Mouse (Mus musculus): ENCODE measurements around the gene Fam166a. TPM values are rescaled to one million over a fixed set of nuclear protein-coding genes. Genes with fewer than 3 reads are reported as not detected.

The Fam166a gene
- 0.62 TPM in 1 of 2 replicates, not detected in the other for polyA plus RNA-seq (2016; fragmentation: Nextera tagmentation; extraction: Ambion mirVana)

DNA sequence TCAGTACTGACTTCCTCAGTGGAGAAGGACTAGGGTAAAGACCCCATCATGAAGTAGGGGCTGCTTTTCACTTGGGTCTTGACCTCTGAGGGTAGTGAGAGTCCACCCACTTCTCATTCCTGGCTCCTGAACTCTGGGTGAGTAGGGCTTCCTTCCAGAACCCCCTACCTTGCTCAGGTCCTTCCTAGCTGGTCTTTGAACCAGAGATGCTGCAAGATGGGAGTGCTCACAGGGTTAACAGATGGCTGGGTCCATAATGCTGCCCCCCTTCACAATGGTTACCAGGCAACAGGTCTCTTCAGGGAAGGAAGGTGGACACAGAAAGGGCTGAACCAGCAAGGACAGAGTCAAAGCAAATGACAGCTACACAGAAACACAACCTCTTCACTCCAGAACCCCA is at the start of gene Fam166a:
Gene Fam166a, plus strand, starts transcription at position 301 of the 400 bp plus-strand sequence.
- Histone ChIP-seq H3K27me3 (ENCODE audit: low read depth, poor library complexity, severe bottlenecking) (0 out of 2 replicates have a peak, but pooled peaks cover 9% of the 10 kb centered on the region), H3K27ac (replicated peaks) (no peak within 1 kb of the TSS), H3K4me1 (peaks cover 19% of the 10 kb centered on the region), H3K36me3 (peaks cover 22% of the 10 kb centered on the region), H3K9me3 (replicated peaks) (no peaks in the 10 kb centered on the region), H3K4me3 (no peak within 1 kb of the TSS)
- no peak for DNase-seq (ENCODE audit: low spot score)

DNA sequence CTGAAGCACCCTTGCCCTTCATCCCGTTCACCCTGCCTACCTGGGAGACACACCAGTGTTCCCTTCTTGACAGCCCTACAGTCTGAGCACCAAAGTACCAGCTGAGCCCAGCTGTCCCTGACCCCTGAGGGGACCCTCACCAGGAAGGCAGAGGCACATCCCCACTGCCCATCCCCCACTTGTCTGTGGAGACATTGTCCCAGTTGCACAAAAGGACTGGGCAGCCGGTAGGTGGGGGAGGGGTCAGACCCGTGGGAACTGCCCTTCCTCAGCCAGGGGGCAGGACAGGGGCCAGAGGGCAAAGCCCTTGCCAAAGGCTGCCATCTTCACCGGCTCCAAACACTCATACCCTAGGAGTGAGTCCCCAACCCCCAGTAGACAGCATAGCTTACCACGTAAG is 48.8 kb upstream of the Fam166a start:
- H3K36me3 ChIP-seq, result no peaks in the 10 kb centered on the region
- peaks cover 3% of the 10 kb centered on the region; the same call in 1 of the 2 replicates for H3K27me3 ChIP-seq (ENCODE audit: low read depth, poor library complexity, severe bottlenecking)
- peak; percentile 87 for DNase-seq (ENCODE audit: low spot score)
- H3K27ac ChIP-seq (replicated peaks), result peak overlapping the region; percentile 98
- H3K9me3 ChIP-seq (replicated peaks), result no peaks in the 10 kb centered on the region
- peaks cover 94% of the 10 kb centered on the region for H3K4me1 ChIP-seq
- peak overlapping the region; percentile 34 for H3K4me3 ChIP-seq
- WGBS, result 17% methylated on average over 5 of the region's 5 CpGs

DNA sequence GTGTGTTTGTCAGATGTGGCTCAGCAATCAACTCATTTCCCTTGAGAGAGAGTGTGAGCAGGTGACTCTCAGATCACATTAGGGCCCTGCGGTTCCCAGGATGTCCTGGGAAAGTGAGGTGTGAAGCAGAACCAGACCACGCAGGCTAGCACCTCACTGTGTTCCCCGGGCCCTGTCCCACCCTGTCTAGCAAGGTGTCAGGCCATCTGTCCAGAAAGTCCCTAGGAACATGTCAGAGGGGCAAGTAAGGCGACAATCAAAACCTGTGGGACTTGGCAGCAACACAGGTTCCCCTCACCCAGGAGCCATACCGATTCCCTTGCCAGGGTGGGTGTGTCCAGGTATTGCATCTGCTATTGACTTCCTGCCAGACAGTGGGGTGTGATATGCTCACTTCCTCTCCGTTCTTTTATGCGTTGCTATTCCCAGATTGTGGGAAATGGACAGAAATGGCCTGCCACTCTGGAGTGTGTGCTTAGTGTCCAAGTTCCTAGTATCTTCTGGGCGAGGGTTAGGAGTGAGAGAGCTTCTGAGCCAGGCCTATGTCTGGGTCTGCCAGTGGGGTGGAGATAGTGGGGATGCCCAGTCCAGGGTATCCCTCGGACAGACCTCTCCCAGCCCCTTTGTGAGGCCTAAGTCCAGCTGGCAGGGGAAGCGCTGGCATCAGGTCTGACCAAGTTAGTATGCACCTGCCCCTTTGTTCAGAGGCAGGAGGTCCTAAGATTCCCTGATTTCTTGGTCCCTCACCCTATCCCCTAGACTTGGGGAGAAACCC is 48.0 kb upstream of the Fam166a start:
- Histone ChIP-seq H3K36me3 (no peaks in the 10 kb centered on the region), H3K27me3 (ENCODE audit: low read depth, poor library complexity, severe bottlenecking) (peaks cover 4% of the 10 kb centered on the region; the same call in 1 of the 2 replicates), H3K27ac (replicated peaks) (peak overlapping the region; percentile 98), H3K4me3 (peak overlapping the region; percentile 34), H3K9me3 (replicated peaks) (no peaks in the 10 kb centered on the region), H3K4me1 (peaks cover 95% of the 10 kb centered on the region)
- WGBS, result 76% methylated on average over 10 of the region's 10 CpGs
- DNase-seq (ENCODE audit: low spot score), result no peak

DNA sequence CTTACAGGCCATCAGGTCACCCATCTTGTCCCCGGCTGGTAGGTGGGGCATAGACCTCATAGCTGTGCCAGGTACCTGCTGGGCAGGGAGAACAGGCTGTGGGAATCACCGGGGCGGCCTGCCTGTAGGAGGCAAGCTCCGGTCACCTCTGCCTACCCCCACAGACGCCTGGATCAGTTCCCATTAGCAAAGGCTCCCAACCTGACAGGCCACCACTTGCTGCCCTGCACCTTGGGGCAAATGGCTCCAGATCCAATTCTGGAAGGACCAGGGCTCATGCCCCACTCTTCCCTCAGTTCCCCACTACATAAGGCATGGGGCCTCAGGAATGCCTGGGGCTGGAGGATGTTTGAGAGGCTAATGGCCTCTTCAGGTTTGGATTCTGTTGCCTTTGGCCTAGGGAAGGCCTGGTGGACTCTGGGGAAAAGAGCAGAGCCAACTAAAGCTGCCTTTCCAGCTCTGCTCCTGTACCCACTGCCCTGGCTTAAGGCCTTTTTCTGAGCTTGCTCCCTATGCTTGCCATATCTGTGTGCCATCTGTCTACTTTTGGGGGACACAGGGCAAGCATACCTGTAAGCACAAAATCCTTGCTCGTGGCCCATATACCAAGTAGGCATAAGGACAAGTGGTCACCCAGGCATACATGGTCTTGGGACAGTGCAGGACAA is 47.3 kb upstream of the Fam166a start:
- Histone ChIP-seq H3K36me3 (no peaks in the 10 kb centered on the region), H3K27me3 (ENCODE audit: low read depth, poor library complexity, severe bottlenecking) (peaks cover 12% of the 10 kb centered on the region; the same call in 1 of the 2 replicates), H3K4me3 (no peak overlapping the region), H3K4me1 (peaks cover 96% of the 10 kb centered on the region), H3K9me3 (replicated peaks) (no peaks in the 10 kb centered on the region), H3K27ac (replicated peaks) (peak overlapping the region; percentile 98)
- WGBS, result 85% methylated on average over 6 of the region's 6 CpGs
- no peak for DNase-seq (ENCODE audit: low spot score)

DNA sequence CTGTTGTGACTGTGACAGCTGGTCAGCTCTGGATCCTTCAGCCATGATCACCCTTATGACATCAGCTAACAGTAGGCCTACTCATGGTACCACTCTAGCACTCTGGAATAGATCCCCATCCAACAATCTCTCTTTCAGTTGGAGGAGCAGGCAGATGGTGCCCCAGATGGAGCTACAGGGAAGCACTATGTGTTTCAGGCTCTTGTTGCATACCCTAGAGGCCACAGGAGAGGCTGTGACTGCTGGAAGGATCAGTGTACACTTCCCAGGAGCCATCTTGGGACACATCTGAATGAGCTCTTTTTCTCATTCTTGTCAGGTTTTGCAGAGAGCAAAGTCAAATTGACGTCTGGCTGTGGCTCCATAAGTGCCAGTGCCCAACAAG is 46.8 kb upstream of the Fam166a start:
- Histone ChIP-seq H3K9me3 (replicated peaks) (no peaks in the 10 kb centered on the region), H3K27me3 (ENCODE audit: low read depth, poor library complexity, severe bottlenecking) (peaks cover 16% of the 10 kb centered on the region; the same call in 1 of the 2 replicates), H3K36me3 (no peaks in the 10 kb centered on the region), H3K27ac (replicated peaks) (peak overlapping the region; percentile 98), H3K4me3 (no peak overlapping the region), H3K4me1 (peaks cover 98% of the 10 kb centered on the region)
- WGBS, result 70% methylated on average over 1 of the region's 1 CpGs
- no peak for DNase-seq (ENCODE audit: low spot score)

DNA sequence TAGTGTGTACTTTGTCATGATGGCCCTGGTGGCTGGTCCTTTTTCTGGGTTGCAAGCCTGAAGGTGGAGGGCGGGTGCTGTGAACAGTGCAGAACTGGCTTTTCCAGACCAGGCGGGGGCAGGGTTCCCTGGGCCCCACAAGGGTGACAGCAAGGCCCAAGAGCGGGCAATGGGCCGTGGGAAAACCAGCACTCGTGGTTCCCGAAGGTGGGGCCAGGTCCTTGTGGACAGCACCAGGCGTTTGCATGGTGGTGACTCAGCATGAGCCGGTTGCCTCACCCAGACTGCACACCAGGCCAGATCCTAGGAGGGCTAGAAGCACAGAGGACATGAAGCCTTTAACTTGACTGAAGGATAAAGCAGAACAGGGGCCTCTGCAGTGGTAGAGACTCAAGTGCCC is 45.9 kb upstream of the Fam166a start:
- DNase-seq (ENCODE audit: low spot score), result no peak
- Histone ChIP-seq H3K27ac (replicated peaks) (peak overlapping the region; percentile 98), H3K27me3 (ENCODE audit: low read depth, poor library complexity, severe bottlenecking) (peaks cover 19% of the 10 kb centered on the region; the same call in 1 of the 2 replicates), H3K9me3 (replicated peaks) (no peaks in the 10 kb centered on the region), H3K4me3 (no peak overlapping the region), H3K36me3 (no peaks in the 10 kb centered on the region), H3K4me1 (peaks cover 98% of the 10 kb centered on the region)
- WGBS, result 77% methylated on average over 8 of the region's 8 CpGs

DNA sequence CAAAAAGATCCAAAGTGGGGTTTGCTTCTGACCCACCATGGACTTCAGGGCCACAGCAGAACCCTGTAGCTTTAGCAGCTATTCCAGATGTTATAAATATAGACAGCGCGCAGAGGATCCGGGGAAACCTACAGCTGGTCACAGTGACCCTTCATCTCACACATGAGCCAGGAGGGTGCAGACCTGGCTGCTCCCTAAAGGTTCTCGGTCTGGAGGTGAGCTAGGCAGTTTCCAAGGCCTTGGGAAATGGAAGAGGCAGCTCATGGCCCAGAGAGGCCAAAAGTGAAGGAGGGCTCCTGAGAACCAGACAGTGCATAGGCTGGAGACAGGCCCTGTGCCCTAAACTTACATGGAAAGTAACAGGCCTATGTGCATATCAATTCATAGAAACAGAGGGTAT is 44.7 kb upstream of the Fam166a start:
- DNase-seq (ENCODE audit: low spot score), result no peak
- no peaks in the 10 kb centered on the region for H3K9me3 ChIP-seq (replicated peaks)
- H3K4me1 ChIP-seq, result peaks cover 98% of the 10 kb centered on the region
- H3K27ac ChIP-seq (replicated peaks), result peak overlapping the region; percentile 96
- 98% methylated on average over 4 of the region's 4 CpGs for WGBS
- no peaks in the 10 kb centered on the region for H3K36me3 ChIP-seq
- H3K27me3 ChIP-seq (ENCODE audit: low read depth, poor library complexity, severe bottlenecking), result peaks cover 31% of the 10 kb centered on the region
- H3K4me3 ChIP-seq, result no peak overlapping the region

DNA sequence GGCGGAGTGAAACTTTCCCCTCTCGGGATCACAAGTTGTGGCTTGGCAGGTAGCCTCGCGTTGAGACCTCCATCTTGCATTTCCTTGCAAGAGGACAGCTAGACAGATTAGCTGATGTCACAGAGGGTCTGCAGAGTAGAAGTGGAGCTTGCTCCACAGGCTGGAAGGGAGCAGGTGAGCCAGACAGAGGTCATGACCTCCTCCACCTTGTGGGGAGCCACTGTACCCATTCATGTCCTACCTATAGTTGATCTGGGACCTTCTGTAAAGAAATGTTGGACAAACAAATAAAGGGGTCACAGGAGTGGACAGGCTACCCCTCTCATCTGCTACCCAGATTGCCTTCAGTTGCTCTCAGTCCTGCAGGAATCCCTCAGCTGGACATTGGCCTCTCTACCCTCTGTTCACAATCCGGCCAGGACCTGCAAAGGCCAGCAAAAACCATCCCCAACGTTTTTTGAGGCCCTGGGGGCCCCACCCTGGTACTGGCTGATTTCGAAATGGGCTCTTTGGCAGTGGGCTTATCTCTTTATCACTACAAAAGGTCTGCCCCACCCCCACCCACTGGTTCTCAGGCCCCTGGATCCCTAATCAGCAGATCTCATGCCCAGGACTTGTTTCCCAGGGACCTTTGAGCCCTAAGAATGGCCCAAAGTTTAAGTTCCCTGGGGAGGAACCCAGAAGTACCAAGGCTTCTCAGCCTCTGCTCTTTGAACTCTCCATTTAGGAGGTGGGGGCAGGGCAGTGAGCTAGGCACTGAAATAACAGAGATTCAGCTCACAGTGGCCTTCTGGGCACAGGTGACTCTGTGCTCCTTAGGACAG is 43.5 kb upstream of the Fam166a start:
- H3K27ac ChIP-seq (replicated peaks), result peak overlapping the region; percentile 96

DNA sequence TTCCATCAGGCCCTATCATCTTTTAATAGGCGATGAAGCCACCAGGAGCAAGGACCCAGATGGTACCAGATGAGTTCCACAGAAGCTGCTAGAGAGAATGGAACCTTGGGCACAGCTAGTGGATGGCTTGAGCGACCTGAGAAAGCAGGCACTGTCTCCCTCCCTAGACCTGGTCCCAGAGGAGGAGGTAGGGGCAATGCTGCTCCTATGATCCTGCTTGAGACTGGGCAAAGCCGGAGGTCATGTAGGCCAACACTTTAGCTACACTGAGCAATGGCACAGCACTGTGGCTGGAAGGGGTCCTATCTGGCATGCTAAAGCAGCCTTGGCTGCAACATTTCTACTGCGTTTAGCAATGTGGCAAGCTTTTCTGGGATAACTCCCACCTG is 42.9 kb upstream of the Fam166a start:
- 0 out of 2 replicates have a peak overlapping the region, but pooled peaks have one; percentile 16 for H3K4me3 ChIP-seq
- H3K27me3 ChIP-seq (ENCODE audit: low read depth, poor library complexity, severe bottlenecking), result peaks cover 44% of the 10 kb centered on the region
- peaks cover 97% of the 10 kb centered on the region for H3K4me1 ChIP-seq
- 81% methylated on average over 4 of the region's 4 CpGs for WGBS
- H3K36me3 ChIP-seq, result no peaks in the 10 kb centered on the region
- no peak for DNase-seq (ENCODE audit: low spot score)
- no peaks in the 10 kb centered on the region for H3K9me3 ChIP-seq (replicated peaks)
- H3K27ac ChIP-seq (replicated peaks), result peak overlapping the region; percentile 96

More for the DNA sequence above, 43.5 kb upstream of the Fam166a start:
- no peak for DNase-seq (ENCODE audit: low spot score)
- no peaks in the 10 kb centered on the region for H3K9me3 ChIP-seq (replicated peaks)
- H3K27me3 ChIP-seq (ENCODE audit: low read depth, poor library complexity, severe bottlenecking), result peaks cover 42% of the 10 kb centered on the region
- WGBS, result 51% methylated on average over 7 of the region's 7 CpGs
- H3K4me3 ChIP-seq, result peak overlapping the region; percentile 21
- H3K36me3 ChIP-seq, result no peaks in the 10 kb centered on the region
- H3K4me1 ChIP-seq, result peaks cover 98% of the 10 kb centered on the region

DNA sequence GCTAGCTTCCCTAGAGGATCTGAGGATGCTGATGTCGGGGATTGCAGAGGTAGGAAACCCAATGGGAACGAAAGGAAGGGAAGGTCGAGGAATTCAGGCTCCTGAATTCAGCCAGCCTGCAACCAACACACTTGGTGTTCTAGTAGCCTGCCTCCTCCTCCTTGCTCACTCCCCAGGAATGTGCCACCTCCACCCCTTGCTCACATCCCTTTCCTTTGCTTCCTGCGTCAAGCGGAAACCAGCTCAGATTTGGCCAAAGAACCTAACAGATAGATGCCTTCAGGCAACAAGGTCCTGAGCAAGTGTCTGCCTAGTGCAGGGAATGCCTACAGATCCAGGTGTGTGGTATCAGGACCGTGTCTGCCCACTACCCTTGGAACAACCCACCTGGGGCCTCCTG is 42.0 kb upstream of the Fam166a start:
- WGBS, result 63% methylated on average over 6 of the region's 6 CpGs
- Histone ChIP-seq H3K4me3 (peak overlapping the region; percentile 90), H3K27ac (replicated peaks) (peak overlapping the region; percentile 96), H3K9me3 (replicated peaks) (no peaks in the 10 kb centered on the region), H3K27me3 (ENCODE audit: low read depth, poor library complexity, severe bottlenecking) (peaks cover 44% of the 10 kb centered on the region), H3K36me3 (no peaks in the 10 kb centered on the region), H3K4me1 (peaks cover 95% of the 10 kb centered on the region)
- no peak for DNase-seq (ENCODE audit: low spot score)

DNA sequence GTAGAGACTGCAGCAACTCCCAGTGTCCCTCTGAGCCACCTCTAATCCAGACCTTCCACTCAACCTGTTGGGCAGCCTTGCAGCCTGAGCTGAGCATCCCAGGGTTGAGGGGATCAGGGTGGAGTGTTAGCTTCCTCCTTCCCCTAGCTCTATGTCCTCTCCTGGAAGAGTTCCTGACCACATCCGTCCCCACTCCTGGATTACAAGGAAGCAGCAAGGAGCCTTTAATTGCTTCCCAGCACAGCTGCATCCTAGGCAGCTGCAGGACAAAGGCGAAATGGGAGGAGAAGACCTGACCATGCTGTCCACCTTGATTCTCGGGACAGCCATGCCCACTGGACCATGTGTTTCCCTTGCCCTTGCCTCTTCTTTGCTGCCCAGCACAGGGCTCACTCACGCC is 41.5 kb upstream of the Fam166a start:
- Histone ChIP-seq H3K36me3 (no peaks in the 10 kb centered on the region), H3K9me3 (replicated peaks) (no peaks in the 10 kb centered on the region), H3K4me1 (peaks cover 90% of the 10 kb centered on the region), H3K27ac (replicated peaks) (peak overlapping the region; percentile 96), H3K4me3 (peak overlapping the region; percentile 90), H3K27me3 (ENCODE audit: low read depth, poor library complexity, severe bottlenecking) (peaks cover 44% of the 10 kb centered on the region)
- 29% methylated on average over 4 of the region's 4 CpGs for WGBS
- DNase-seq (ENCODE audit: low spot score), result no peak

DNA sequence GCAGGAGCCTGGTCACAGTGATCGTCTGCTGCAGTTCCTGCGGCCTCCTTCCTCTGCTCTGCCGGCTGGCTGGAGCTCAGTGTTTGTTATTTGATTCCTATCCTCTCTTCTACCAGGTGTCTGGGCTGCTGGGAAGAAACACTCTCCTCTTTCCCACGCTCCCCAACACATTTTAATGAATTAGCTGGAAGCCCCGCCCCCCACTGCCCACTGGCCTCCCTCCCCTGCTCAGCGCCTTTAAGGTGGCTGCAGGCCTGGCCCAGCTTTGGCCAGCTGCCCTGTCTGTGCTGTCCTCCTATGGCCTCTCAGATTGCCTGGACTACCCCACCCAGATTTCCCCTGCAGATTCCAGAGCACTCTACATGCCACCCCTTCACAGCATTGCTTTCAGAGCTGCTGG is 40.9 kb upstream of the Fam166a start:
- Histone ChIP-seq H3K4me3 (peak overlapping the region; percentile 90), H3K9me3 (replicated peaks) (no peaks in the 10 kb centered on the region), H3K4me1 (peaks cover 88% of the 10 kb centered on the region), H3K27me3 (ENCODE audit: low read depth, poor library complexity, severe bottlenecking) (peaks cover 44% of the 10 kb centered on the region), H3K36me3 (no peaks in the 10 kb centered on the region), H3K27ac (replicated peaks) (peak overlapping the region; percentile 96)
- WGBS, result 0% methylated on average over 6 of the region's 6 CpGs
- peak; percentile 76 for DNase-seq (ENCODE audit: low spot score)

Measured in midbrain, embryonic 10.5 days (tissue).